Mouse (Mus musculus) lung, embryonic 14.5 days (tissue): ENCODE measurements around the gene Rab20. TPM values are rescaled to one million over a fixed set of nuclear protein-coding genes. Genes with fewer than 3 reads are reported as not detected.
"Not testable (repeated sequence)": the region's sequence is repeated elsewhere in the genome, so short reads cannot be mapped to it uniquely, and the experiment has no call there.

Source experiments
- ATAC-seq: fragments of 200-750 bp; cut with Nextera tagmentation; 2 replicates; pipeline ENCODE4 v1.8.0; 2017; ENCODE audit warnings: mild to moderate bottlenecking, moderate TSS enrichment, moderate library complexity; ENCODE audit not compliant: insufficient read depth
- DNase-seq: peaks from one replicate; pipeline ENCODE4 v3.0.0-alpha.2; 2015
- H3K27ac ChIP-seq: fragments of 300-500 bp; sonication (generic); 2 replicates; pipeline ENCODE4 v1.5.1; 2014; ENCODE audit warnings: low read depth, mild to moderate bottlenecking, moderate library complexity
- H3K27me3 ChIP-seq: fragments of 300-500 bp; sonication (generic); 2 replicates; pipeline ENCODE4 v1.6.1; 2014; ENCODE audit warnings: low read length, control low read depth; ENCODE audit not compliant: insufficient read depth
- H3K36me3 ChIP-seq: fragments of 300-500 bp; sonication (generic); 2 replicates; pipeline ENCODE4 v1.6.1; 2014; ENCODE audit warnings: control low read depth; ENCODE audit not compliant: insufficient read depth
- H3K4me1 ChIP-seq: fragments of 300-500 bp; sonication (generic); 2 replicates; pipeline ENCODE4 v1.6.1; 2014; ENCODE audit warnings: antibody characterized with exemption, control low read depth; ENCODE audit not compliant: insufficient read depth
- H3K4me2 ChIP-seq: fragments of 300-500 bp; sonication (generic); 2 replicates; pipeline ENCODE4 v1.6.1; 2014; ENCODE audit warnings: mild to moderate bottlenecking
- H3K4me3 ChIP-seq: fragments of 300-500 bp; sonication (generic); 2 replicates; pipeline ENCODE4 v1.5.1; 2014; ENCODE audit warnings: low read depth, low read length
- H3K9ac ChIP-seq: fragments of 300-500 bp; sonication (generic); 2 replicates; pipeline ENCODE4 v1.6.1; 2014
- H3K9me3 ChIP-seq: fragments of 300-500 bp; sonication (generic); 2 replicates; pipeline ENCODE4 v1.6.1; 2016; ENCODE audit warnings: low read depth, low read length, control low read depth
- CTCF ChIP-seq: IDR thresholded peaks from 2 replicates; pipeline ENCODE4 v1.5.1; 2016; ENCODE audit warnings: antibody characterized with exemption, low read depth
- WGBS: fragments of 180-500 bp; shearing (Covaris S2); extraction: QIAGEN DNeasy Blood & Tissue Kit; methylation state at CpG from one replicate; pipeline ENCODE4 v1.1.7; 2014; 5-methylcytosine and 5-hydroxymethylcytosine counted together
- polyA plus RNA-seq: library from polyadenylated mRNA; unstranded; fragments of >200 nt; fragmentation: Nextera tagmentation; extraction: Ambion mirVana; gene quantifications from 2 replicates; pipeline ENCODE4 v1.2.1, GENCODE M21; 2014

Gene Rab20
- polyA plus RNA-seq, 1 experiment from 2014 or later, result 12.8 TPM

DNA sequence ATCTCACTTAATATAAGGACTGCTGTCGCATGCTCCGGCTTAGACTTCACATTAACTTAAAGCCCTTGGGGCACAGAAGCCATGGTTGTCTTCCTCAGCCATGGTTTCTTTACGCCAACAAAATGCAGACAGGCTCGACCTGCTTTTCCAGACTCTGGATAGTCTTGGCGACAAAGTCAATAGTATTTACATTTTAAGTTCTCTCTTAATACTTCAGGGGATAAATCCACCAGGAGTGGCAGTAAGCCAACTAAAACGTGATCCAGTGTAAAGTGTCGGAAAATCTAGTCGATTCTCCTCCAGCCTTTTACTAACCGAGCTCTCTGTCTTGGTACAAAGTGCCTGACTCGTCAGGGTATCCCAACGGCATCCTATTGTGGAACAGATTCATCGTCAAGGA is 19.8 kb upstream of the Rab20 start:
- no peak overlapping the region for H3K9ac ChIP-seq
- WGBS, result 58% methylated on average over 12 of the region's 12 CpGs
- H3K36me3 ChIP-seq, result peaks cover 16% of the 10 kb centered on the region
- H3K4me3 ChIP-seq, result peak overlapping the region; percentile 92
- no peaks in the 10 kb centered on the region for H3K9me3 ChIP-seq
- TF ChIP-seq CTCF, result no peak
- peak; percentile 27 for DNase-seq
- H3K4me1 ChIP-seq, result peaks cover 10% of the 10 kb centered on the region; the same call in 1 of the 2 replicates
- H3K27me3 ChIP-seq, result no peaks in the 10 kb centered on the region
- peak overlapping the region; percentile 80 for H3K4me2 ChIP-seq
- H3K27ac ChIP-seq, result no peak overlapping the region
- no peak for ATAC-seq

DNA sequence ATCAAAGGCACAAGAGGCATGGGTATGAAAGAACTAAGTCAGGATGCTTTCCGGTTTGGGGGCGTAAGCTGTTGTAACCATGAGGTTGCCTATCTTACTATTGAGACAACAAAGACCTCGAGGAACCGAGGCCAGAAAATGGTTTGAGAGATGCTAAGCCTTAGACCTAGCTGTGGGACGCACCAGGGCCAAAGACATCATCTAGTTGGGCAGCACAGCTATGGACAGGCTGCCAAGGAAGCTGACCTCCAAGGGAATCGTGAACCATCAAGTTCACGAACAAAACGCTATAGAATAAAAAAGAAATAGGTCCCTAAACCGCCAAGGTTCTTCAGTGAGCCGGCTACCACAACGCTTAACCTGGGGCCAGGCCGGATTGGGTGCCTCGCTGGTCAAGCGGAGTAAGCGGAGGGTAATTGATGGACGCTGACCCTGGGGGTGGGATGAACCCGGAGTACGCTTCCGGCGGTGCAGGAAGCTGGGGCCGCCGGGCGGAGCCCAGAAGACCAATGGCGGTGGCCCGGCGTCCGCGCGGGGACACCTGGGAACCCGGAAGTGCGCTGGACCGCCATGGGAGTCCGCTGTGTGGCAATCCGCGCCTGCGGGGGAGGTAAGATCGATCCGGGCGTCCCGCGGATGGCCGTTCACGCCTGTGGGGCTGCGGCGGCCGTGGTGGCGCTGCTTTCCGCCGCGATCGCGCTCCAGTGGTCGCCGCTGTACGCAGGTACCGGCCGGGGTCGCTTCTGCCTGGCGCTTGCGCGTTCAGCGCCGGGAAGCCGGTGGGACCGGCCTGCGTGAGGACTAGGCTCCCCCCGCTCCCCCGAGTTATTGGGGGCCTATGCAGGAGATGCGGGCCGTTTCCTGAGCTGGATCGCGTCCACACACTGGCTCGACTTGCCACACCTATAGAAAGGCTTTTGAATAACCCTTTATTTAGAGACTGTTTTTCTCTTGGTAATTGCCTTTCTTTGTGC is 18.8 kb upstream of the Rab20 start, which contains the start of gene Naxd:
TSS of gene Naxd (plus strand) at position 490 of the 974 bp plus-strand sequence.
- Histone ChIP-seq H3K4me2 (peak within 1 kb of the TSS; percentile 80), H3K4me3 (peak within 1 kb of the TSS; percentile 92), H3K27me3 (no peaks in the 10 kb centered on the region), H3K9ac (peak within 1 kb of the TSS; percentile 82), H3K4me1 (peaks cover 10% of the 10 kb centered on the region; the same call in 1 of the 2 replicates), H3K36me3 (peaks cover 6% of the 10 kb centered on the region; the same call in 1 of the 2 replicates), H3K9me3 (no peaks in the 10 kb centered on the region), H3K27ac (peak within 1 kb of the TSS; percentile 63; the same call in 1 of the 2 replicates)
- peak; percentile 97 for ATAC-seq
- peak; percentile 97 for DNase-seq
- 3% methylated on average over 73 of the region's 73 CpGs for WGBS
- no peak for TF ChIP-seq CTCF

DNA sequence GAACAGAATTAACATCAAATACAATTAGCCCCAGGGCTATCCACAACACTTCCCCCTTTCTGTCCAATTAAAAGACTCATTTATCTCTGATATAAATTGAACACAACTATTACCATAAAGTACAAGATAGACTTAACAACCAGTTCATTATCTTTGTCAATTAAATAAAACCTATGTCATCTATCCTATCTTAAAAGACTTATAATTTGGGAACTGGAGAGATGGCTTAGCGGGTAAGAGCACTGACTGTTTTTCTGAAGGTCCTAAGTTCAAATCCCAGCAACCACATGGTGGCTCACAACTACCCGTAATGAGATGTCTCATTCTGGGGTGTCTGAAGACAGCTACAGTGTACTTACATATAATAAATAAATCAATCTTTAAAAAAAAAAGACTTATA is 13.8 kb upstream of the Rab20 start:
- not testable (repeated sequence) for H3K36me3 ChIP-seq, H3K4me2 ChIP-seq, H3K27me3 ChIP-seq, H3K4me1 ChIP-seq, H3K4me3 ChIP-seq, ATAC-seq, DNase-seq, H3K9ac ChIP-seq, H3K9me3 ChIP-seq, H3K27ac ChIP-seq
- 68% methylated on average over 2 of the region's 2 CpGs for WGBS

DNA sequence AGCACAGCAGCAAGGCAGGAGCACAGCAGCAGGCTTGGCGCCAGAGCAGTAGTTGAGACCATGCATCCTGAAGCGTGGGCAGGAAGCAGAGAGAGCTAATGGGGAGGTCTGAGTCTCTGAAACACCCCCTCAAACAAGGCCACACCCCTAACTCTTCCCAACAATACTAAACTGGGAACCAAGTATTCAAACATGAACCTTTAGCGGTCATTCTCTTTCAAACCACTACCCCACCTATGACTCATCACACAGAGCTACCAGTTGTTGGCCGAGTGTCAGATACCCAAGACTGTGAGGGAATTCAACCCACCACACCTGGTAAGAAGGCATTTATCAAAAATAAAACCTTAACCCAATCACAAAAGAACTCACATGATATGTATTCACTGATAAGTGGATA is 8.7 kb upstream of the Rab20 start:
- 64% methylated on average over 4 of the region's 4 CpGs for WGBS
- Histone ChIP-seq H3K4me3 (no peak overlapping the region), H3K36me3 (no peaks in the 10 kb centered on the region), H3K27me3 (no peaks in the 10 kb centered on the region), H3K4me1 (no peaks in the 10 kb centered on the region), H3K9me3 (no peaks in the 10 kb centered on the region), H3K27ac (no peak overlapping the region), H3K4me2 (no peak overlapping the region), H3K9ac (no peak overlapping the region)
- DNase-seq (no peak), ATAC-seq (no peak)
- TF ChIP-seq CTCF, result no peak

DNA sequence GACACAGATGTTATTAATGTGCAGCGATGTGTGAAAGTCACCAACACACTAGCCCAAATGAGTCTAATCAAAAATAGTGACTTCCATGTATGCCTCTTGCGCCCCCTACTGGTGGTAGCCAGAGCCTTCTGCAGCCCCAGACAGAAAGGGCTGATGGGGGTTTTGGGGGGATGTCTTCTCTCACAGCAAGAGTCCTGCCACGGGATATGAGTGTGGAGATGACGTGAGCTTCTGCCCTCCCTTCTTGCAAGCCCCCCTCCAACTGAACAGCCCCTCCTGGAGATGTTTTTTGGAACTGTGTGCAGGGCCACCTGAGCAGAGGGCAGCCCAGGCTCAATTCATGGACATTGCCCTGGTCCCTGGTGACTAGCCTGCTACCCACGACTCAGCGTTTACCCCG is 7.6 kb upstream of the Rab20 start:
- Histone ChIP-seq H3K9me3 (no peaks in the 10 kb centered on the region), H3K9ac (no peak overlapping the region), H3K27ac (no peak overlapping the region), H3K4me3 (no peak overlapping the region), H3K4me2 (no peak overlapping the region), H3K27me3 (no peaks in the 10 kb centered on the region), H3K36me3 (no peaks in the 10 kb centered on the region), H3K4me1 (no peaks in the 10 kb centered on the region)
- TF ChIP-seq CTCF, result peak; percentile 93
- WGBS, result 21% methylated on average over 7 of the region's 7 CpGs
- ATAC-seq (0 out of 2 replicates have a peak, but pooled peaks have one; percentile 51), DNase-seq (peak; percentile 88)

DNA sequence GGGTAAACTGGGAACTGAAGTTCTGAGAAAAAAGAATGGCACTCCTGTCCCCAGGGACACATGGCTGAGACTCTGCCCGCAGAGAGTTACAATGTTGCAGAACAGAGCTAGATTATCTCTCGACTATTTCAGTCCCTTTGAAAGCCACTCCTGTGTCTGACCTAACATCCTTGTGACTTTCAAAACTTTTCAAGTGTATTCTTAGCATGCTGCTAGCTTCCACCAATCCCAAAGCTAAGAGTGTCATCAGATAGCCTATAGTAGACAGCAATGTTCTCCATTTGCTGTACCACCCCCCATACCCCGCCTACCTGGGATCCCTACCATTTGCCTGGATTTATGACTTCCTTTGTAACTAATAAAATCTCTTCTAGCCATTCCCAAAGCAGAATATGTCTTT is 4.0 kb upstream of the Rab20 start:
- no peak for TF ChIP-seq CTCF
- peaks cover 21% of the 10 kb centered on the region for H3K27me3 ChIP-seq
- H3K36me3 ChIP-seq, result no peaks in the 10 kb centered on the region
- no peak overlapping the region for H3K9ac ChIP-seq
- H3K9me3 ChIP-seq, result no peaks in the 10 kb centered on the region
- WGBS, result 63% methylated on average over 3 of the region's 3 CpGs
- ATAC-seq, result no peak
- DNase-seq, result no peak
- H3K4me2 ChIP-seq, result no peak overlapping the region
- H3K4me1 ChIP-seq, result 0 out of 2 replicates have a peak, but pooled peaks cover 3% of the 10 kb centered on the region
- H3K27ac ChIP-seq, result no peak overlapping the region
- H3K4me3 ChIP-seq, result no peak overlapping the region

DNA sequence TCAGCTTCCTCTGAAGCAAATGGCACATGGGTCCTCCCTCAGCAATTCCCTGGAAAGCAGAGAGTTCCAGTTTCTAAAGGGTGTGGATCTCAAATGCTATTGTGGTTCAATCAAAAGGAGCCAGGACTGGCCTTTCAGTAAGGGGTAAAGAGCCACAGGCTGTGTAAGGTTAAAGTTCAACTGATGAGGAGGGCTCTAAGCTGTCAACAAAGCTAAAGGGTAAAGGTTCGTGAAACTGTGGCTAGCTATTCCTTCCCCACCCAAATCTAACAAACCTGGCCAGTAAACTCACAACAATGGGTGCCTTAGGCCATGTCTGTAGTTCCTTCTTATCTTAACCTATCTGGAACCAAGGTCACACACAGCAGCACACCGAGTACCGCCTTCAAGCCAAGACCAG is 3.4 kb upstream of the Rab20 start:
- Histone ChIP-seq H3K9ac (no peak overlapping the region), H3K4me2 (no peak overlapping the region), H3K27ac (no peak overlapping the region), H3K9me3 (no peaks in the 10 kb centered on the region), H3K4me1 (0 out of 2 replicates have a peak, but pooled peaks cover 3% of the 10 kb centered on the region), H3K36me3 (no peaks in the 10 kb centered on the region), H3K27me3 (peaks cover 26% of the 10 kb centered on the region), H3K4me3 (no peak overlapping the region)
- DNase-seq (no peak), ATAC-seq (no peak)
- no peak for TF ChIP-seq CTCF
- WGBS, result 71% methylated on average over 3 of the region's 3 CpGs
